Mouse (Mus musculus): ENCODE results near the gene Pknox1. TPM values are rescaled to one million over a fixed set of nuclear protein-coding genes. Genes with fewer than 3 reads are reported as not detected.

Pknox1 gene
- polyA plus RNA-seq, 1 experiment from 2014 or later = 33.4 TPM

GRCm38 (mm10) chr17:31580344-31580743, 15.8 kb downstream of the Pknox1 start:
- H3K36me3 ChIP-seq (ENCODE audit: control insufficient read depth, insufficient read depth, low read length) = no peaks in the 10 kb centered on the region
- no peaks in the 10 kb centered on the region for H3K27me3 ChIP-seq (ENCODE audit: control insufficient read depth, insufficient read depth, low read length)
- H3K4me3 ChIP-seq (replicated peaks; ENCODE audit: low read length) = no peak overlapping the region
- 56% methylated on average over 3 of the region's 3 CpGs for WGBS
- 0 out of 2 replicates have a peak, but pooled peaks cover 2% of the 10 kb centered on the region for H3K4me1 ChIP-seq (ENCODE audit: control insufficient read depth, insufficient read depth, low read length)
- ATAC-seq (ENCODE audit: insufficient read depth, low FRiP score) = no peak
- H3K9me3 ChIP-seq (replicated peaks; ENCODE audit: control insufficient read depth, low read length) = no peaks in the 10 kb centered on the region
- H3K4me2 ChIP-seq (ENCODE audit: low read depth, low read length) = no peak overlapping the region
- H3K9ac ChIP-seq (ENCODE audit: low read length) = no peak overlapping the region
- H3K27ac ChIP-seq (ENCODE audit: low read length) = no peak overlapping the region

GRCm38 (mm10) chr17:31583185-31583584, 18.7 kb downstream of the Pknox1 start:
- no peak overlapping the region for H3K4me2 ChIP-seq (ENCODE audit: low read depth, low read length)
- no peaks in the 10 kb centered on the region for H3K9me3 ChIP-seq (replicated peaks; ENCODE audit: control insufficient read depth, low read length)
- H3K4me1 ChIP-seq (ENCODE audit: control insufficient read depth, insufficient read depth, low read length) = no peaks in the 10 kb centered on the region
- H3K4me3 ChIP-seq (replicated peaks; ENCODE audit: low read length) = no peak overlapping the region
- no peaks in the 10 kb centered on the region for H3K36me3 ChIP-seq (ENCODE audit: control insufficient read depth, insufficient read depth, low read length)
- no peaks in the 10 kb centered on the region for H3K27me3 ChIP-seq (ENCODE audit: control insufficient read depth, insufficient read depth, low read length)
- no peak for ATAC-seq (ENCODE audit: insufficient read depth, low FRiP score)
- no peak overlapping the region for H3K27ac ChIP-seq (ENCODE audit: low read length)
- H3K9ac ChIP-seq (ENCODE audit: low read length) = 0 out of 2 replicates have a peak overlapping the region, but pooled peaks have one; percentile 4
- WGBS = 57% methylated on average over 3 of the region's 3 CpGs

GRCm38 (mm10) chr17:31583781-31584180, 19.2 kb downstream of the Pknox1 start:
- H3K9ac ChIP-seq (ENCODE audit: low read length) = no peak overlapping the region
- no peak overlapping the region for H3K27ac ChIP-seq (ENCODE audit: low read length)
- H3K4me1 ChIP-seq (ENCODE audit: control insufficient read depth, insufficient read depth, low read length) = no peaks in the 10 kb centered on the region
- 80% methylated on average over 6 of the region's 6 CpGs for WGBS
- no peak overlapping the region for H3K4me3 ChIP-seq (replicated peaks; ENCODE audit: low read length)
- H3K9me3 ChIP-seq (replicated peaks; ENCODE audit: control insufficient read depth, low read length) = no peaks in the 10 kb centered on the region
- H3K36me3 ChIP-seq (ENCODE audit: control insufficient read depth, insufficient read depth, low read length) = no peaks in the 10 kb centered on the region
- no peak for ATAC-seq (ENCODE audit: insufficient read depth, low FRiP score)
- no peak overlapping the region for H3K4me2 ChIP-seq (ENCODE audit: low read depth, low read length)
- no peaks in the 10 kb centered on the region for H3K27me3 ChIP-seq (ENCODE audit: control insufficient read depth, insufficient read depth, low read length)

GRCm38 (mm10) chr17:31588115-31588514, 23.6 kb downstream of the Pknox1 start:
- 69% methylated on average over 7 of the region's 7 CpGs for whole genome bisulfite sequencing
- no peak overlapping the region for H3K4me3 ChIP-seq (replicated peaks; ENCODE audit: low read length)
- H3K4me2 ChIP-seq (ENCODE audit: low read depth, low read length) = no peak overlapping the region
- no peak overlapping the region for H3K27ac ChIP-seq (ENCODE audit: low read length)
- no peaks in the 10 kb centered on the region for H3K27me3 ChIP-seq (ENCODE audit: control insufficient read depth, insufficient read depth, low read length)
- no peaks in the 10 kb centered on the region; the same call in 1 of the 2 replicates for H3K36me3 ChIP-seq (ENCODE audit: control insufficient read depth, insufficient read depth, low read length)
- H3K9me3 ChIP-seq (replicated peaks; ENCODE audit: control insufficient read depth, low read length) = no peaks in the 10 kb centered on the region
- H3K4me1 ChIP-seq (ENCODE audit: control insufficient read depth, insufficient read depth, low read length) = no peaks in the 10 kb centered on the region
- no peak for ATAC-seq (ENCODE audit: insufficient read depth, low FRiP score)
- H3K9ac ChIP-seq (ENCODE audit: low read length) = no peak overlapping the region

GRCm38 (mm10) chr17:31588726-31589125, 24.2 kb downstream of the Pknox1 start:
- Histone ChIP-seq H3K4me3 (replicated peaks; ENCODE audit: low read length) (no peak overlapping the region), H3K27ac (ENCODE audit: low read length) (no peak overlapping the region), H3K36me3 (ENCODE audit: control insufficient read depth, insufficient read depth, low read length) (no peaks in the 10 kb centered on the region; the same call in 1 of the 2 replicates), H3K27me3 (ENCODE audit: control insufficient read depth, insufficient read depth, low read length) (no peaks in the 10 kb centered on the region), H3K9me3 (replicated peaks; ENCODE audit: control insufficient read depth, low read length) (no peaks in the 10 kb centered on the region), H3K4me1 (ENCODE audit: control insufficient read depth, insufficient read depth, low read length) (no peaks in the 10 kb centered on the region), H3K4me2 (ENCODE audit: low read depth, low read length) (no peak overlapping the region), H3K9ac (ENCODE audit: low read length) (no peak overlapping the region)
- WGBS = 89% methylated on average over 4 of the region's 4 CpGs
- no peak for ATAC-seq (ENCODE audit: insufficient read depth, low FRiP score)

- no peak overlapping the region for H3K9ac ChIP-seq (ENCODE audit: low read length)
- WGBS = 92% methylated on average over 11 of the region's 11 CpGs
- H3K4me3 ChIP-seq (replicated peaks; ENCODE audit: low read length) = no peak overlapping the region
- H3K4me2 ChIP-seq (ENCODE audit: low read depth, low read length) = no peak overlapping the region
- H3K27ac ChIP-seq (ENCODE audit: low read length) = no peak overlapping the region
- H3K36me3 ChIP-seq (ENCODE audit: control insufficient read depth, insufficient read depth, low read length) = no peaks in the 10 kb centered on the region; the same call in 1 of the 2 replicates
- no peaks in the 10 kb centered on the region for H3K4me1 ChIP-seq (ENCODE audit: control insufficient read depth, insufficient read depth, low read length)
- H3K9me3 ChIP-seq (replicated peaks; ENCODE audit: control insufficient read depth, low read length) = no peaks in the 10 kb centered on the region
- ATAC-seq (ENCODE audit: insufficient read depth, low FRiP score) = no peak
- H3K27me3 ChIP-seq (ENCODE audit: control insufficient read depth, insufficient read depth, low read length) = no peaks in the 10 kb centered on the region
Observed at GRCm38 (mm10) chr17:31590846-31591245, 26.3 kb downstream of the Pknox1 start.

- no peaks in the 10 kb centered on the region for H3K4me1 ChIP-seq (ENCODE audit: control insufficient read depth, insufficient read depth, low read length)
Observed at GRCm38 (mm10) chr17:31594590-31594989, 30.1 kb downstream of the Pknox1 start.

GRCm38 (mm10) chr17:31595077-31595476, 30.5 kb downstream of the Pknox1 start:
- Histone ChIP-seq H3K27me3 (ENCODE audit: control insufficient read depth, insufficient read depth, low read length) (no peaks in the 10 kb centered on the region), H3K36me3 (ENCODE audit: control insufficient read depth, insufficient read depth, low read length) (peaks cover 7% of the 10 kb centered on the region), H3K4me3 (replicated peaks; ENCODE audit: low read length) (no peak overlapping the region), H3K27ac (ENCODE audit: low read length) (no peak overlapping the region), H3K9ac (ENCODE audit: low read length) (no peak overlapping the region), H3K4me2 (ENCODE audit: low read depth, low read length) (no peak overlapping the region), H3K9me3 (replicated peaks; ENCODE audit: control insufficient read depth, low read length) (no peaks in the 10 kb centered on the region), H3K4me1 (ENCODE audit: control insufficient read depth, insufficient read depth, low read length) (no peaks in the 10 kb centered on the region)
- 81% methylated on average over 5 of the region's 5 CpGs for WGBS
- no peak for ATAC-seq (ENCODE audit: insufficient read depth, low FRiP score)

More at GRCm38 (mm10) chr17:31594590-31594989, 30.1 kb downstream of the Pknox1 start:
- Histone ChIP-seq H3K27ac (ENCODE audit: low read length) (no peak overlapping the region), H3K9me3 (replicated peaks; ENCODE audit: control insufficient read depth, low read length) (no peaks in the 10 kb centered on the region), H3K9ac (ENCODE audit: low read length) (no peak overlapping the region), H3K4me2 (ENCODE audit: low read depth, low read length) (no peak overlapping the region), H3K27me3 (ENCODE audit: control insufficient read depth, insufficient read depth, low read length) (no peaks in the 10 kb centered on the region), H3K36me3 (ENCODE audit: control insufficient read depth, insufficient read depth, low read length) (peaks cover 7% of the 10 kb centered on the region), H3K4me3 (replicated peaks; ENCODE audit: low read length) (no peak overlapping the region)
- no peak for ATAC-seq (ENCODE audit: insufficient read depth, low FRiP score)
- WGBS = 74% methylated on average over 7 of the region's 7 CpGs

- Histone ChIP-seq H3K4me2 (ENCODE audit: low read depth, low read length) (no peak overlapping the region), H3K9me3 (replicated peaks; ENCODE audit: control insufficient read depth, low read length) (no peaks in the 10 kb centered on the region), H3K36me3 (ENCODE audit: control insufficient read depth, insufficient read depth, low read length) (peaks cover 15% of the 10 kb centered on the region), H3K27ac (ENCODE audit: low read length) (no peak overlapping the region), H3K4me3 (replicated peaks; ENCODE audit: low read length) (no peak overlapping the region), H3K27me3 (ENCODE audit: control insufficient read depth, insufficient read depth, low read length) (no peaks in the 10 kb centered on the region), H3K9ac (ENCODE audit: low read length) (no peak overlapping the region), H3K4me1 (ENCODE audit: control insufficient read depth, insufficient read depth, low read length) (no peaks in the 10 kb centered on the region)
- no peak for ATAC-seq (ENCODE audit: insufficient read depth, low FRiP score)
- WGBS = 91% methylated on average over 9 of the region's 9 CpGs
Observed at GRCm38 (mm10) chr17:31597957-31598356, 33.4 kb downstream of the Pknox1 start.

GRCm38 (mm10) chr17:31598593-31598992, 34.1 kb downstream of the Pknox1 start:
- WGBS = 91% methylated on average over 8 of the region's 8 CpGs
- ATAC-seq (ENCODE audit: insufficient read depth, low FRiP score) = no peak
- H3K4me2 ChIP-seq (ENCODE audit: low read depth, low read length) = no peak overlapping the region
- no peaks in the 10 kb centered on the region for H3K9me3 ChIP-seq (replicated peaks; ENCODE audit: control insufficient read depth, low read length)
- no peak overlapping the region for H3K4me3 ChIP-seq (replicated peaks; ENCODE audit: low read length)
- H3K27me3 ChIP-seq (ENCODE audit: control insufficient read depth, insufficient read depth, low read length) = no peaks in the 10 kb centered on the region
- peaks cover 17% of the 10 kb centered on the region for H3K36me3 ChIP-seq (ENCODE audit: control insufficient read depth, insufficient read depth, low read length)
- no peaks in the 10 kb centered on the region for H3K4me1 ChIP-seq (ENCODE audit: control insufficient read depth, insufficient read depth, low read length)
- no peak overlapping the region for H3K27ac ChIP-seq (ENCODE audit: low read length)
- no peak overlapping the region for H3K9ac ChIP-seq (ENCODE audit: low read length)
